Mouse (Mus musculus) cerebellum, adult 11-12 months (tissue): Measurements from ENCODE around the gene Btrc.
"Not testable (repeated sequence)": the region's sequence is repeated elsewhere in the genome, so short reads cannot be mapped to it uniquely, and the experiment has no call there.

Experiments used
- DNase-seq: peaks from one replicate; pipeline ENCODE4 v3.0.0; 2022

Gene Btrc

DNA sequence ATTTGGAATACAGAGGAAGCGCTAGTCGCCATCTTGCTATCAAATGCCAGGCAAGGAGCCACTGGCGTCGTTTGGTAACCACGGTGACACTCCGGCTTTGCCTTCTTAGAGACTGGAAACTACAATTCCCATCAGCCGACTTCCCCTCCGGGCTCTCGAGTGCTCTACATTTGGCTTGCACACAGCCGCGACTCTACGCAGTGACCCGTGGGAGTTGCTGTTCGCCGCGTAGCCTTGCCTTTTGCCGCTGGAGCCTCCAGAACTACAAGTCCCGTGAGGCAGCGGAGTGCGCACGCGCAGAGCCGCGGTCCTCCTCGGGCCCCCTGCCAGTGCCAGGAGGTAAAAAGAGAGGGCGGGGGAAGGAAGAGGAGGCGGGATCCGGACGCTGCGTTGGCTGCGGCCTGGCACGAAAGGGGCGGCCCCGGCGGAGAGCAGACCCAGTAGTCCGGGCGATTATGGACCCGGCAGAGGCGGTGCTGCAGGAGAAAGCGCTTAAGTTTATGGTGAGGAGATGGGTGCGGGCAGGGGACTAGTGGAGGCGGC, at the start of gene Btrc:
Gene Btrc, plus strand, starts transcription at position 351 of the 543 bp plus-strand sequence.
- peak; percentile 100 for DNase-seq

DNA sequence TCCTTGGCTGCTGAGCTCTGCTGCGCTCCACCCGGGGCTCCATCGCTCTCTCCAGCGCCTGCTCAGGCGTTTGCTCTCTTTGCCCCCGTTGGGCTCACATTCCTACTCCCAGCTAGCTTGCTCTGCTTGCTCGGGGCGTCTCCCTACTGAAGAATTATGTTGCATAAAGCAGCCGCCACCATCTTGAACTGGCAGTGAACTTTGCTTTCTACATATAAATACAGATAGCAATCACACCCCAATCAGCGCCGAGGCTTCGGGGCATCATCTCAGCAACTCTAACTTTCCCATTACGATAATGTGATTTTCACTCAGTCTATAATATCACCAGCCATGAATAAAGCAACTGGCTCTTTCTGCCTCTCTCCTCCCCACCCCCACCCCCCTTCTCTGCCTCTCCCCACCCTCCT, 46.1 kb upstream of the Btrc start:
- no peak for DNase-seq

DNA sequence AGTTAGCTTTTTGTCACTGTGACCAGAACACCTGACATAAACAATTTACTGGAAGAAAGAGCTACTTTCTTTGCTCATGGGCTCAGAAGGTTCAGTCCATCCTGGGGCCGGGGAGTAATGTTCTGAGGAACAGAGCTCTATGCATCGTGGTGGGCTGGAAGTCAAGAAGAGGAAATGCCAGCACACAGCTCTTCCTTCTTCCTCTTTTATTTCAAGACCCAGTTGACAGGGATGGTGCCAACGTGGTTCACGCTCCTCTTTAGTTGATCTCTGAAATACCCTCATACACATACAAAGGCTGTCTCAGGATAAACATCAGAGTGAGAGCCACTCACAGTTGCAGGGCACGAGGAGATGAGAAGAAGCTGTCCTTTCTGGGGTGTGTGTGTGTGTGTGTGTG, 42.5 kb upstream of the Btrc start:
- no peak for DNase-seq

DNA sequence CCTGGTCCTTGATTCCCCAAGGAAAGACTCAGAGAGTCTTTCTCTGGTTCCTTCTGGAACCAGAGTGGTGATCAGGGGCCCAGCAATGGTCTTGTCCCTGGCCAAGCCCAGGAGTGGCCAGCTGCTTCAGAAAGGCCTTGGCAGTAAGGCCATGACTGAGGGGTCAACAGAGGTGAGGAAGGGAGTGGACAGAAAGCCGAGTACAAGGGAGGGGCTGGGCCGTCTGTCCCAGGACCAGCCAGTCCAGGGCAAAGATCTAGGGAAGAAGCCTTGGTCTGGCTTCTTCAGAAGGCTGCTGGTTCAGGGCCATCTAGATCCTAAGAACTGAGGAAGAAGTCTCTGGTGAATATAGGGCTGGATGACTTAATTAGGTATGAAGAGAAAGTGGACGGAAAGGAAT, 34.5 kb upstream of the Btrc start:
- DNase-seq, result no peak

DNA sequence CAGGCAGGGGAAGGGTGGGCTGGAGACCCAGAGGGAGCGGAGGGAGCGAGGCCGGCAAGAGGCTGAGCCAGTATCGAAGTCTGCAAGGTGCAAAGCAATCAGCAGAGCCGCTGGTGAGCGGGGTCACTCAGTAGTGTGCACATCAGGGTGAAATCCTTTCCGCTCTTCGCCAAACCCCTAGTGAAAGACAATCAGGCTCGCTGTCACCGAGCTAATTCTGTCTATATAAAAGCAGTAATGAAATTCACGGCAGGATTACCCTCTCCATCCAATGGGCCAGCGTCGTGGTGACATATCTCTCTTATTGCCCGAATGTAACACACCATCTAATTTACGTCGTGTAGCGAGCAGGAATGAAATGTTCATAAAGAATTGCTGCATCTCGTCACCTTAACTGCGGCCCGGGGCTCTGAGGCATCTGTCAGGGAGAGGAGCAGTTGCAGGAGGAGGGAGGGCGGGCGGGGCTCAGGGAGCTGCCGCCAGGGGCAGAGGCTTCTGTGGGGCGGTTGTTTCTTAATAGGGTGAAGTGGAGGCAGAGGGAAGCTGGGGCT, 33.7 kb upstream of the Btrc start:
- DNase-seq, result no peak

DNA sequence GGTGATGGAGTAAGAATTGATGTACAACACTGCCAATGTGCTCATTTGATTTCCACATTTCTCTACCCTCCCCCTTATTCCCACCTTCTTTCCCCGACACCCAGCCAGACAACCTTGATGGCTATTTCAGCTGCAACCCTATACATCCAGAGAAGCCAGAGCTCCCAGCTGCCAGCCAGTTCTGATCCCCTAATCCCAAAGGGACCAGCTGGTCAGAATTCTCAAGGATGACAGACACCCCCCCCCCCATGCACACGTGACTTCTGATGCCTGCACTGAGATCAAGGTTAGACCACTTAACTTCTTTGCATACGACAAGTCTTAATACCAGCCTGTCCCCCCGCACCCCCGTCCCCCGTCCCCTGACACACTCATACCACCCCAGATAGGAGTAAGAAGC, 26.8 kb upstream of the Btrc start:
- DNase-seq, result no peak

DNA sequence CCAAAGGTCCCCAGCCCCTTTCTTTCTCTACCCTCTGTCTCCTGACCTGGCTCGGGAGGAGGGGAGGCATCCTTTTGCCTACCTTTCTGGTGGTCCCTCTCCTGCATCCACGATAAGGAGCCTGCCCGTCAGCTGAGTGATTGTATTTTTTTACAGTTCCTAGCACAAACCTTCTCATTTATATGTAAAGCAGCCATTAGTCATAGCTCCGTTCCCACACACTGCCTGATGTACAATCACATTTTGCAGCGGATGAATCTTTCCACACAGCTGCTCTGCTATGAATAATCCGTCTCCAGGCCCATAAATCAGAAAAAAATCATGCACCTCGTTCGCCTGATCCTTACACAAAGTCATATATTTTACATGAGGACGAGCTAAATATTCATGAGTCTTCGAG, 25.4 kb upstream of the Btrc start:
- no peak for DNase-seq

DNA sequence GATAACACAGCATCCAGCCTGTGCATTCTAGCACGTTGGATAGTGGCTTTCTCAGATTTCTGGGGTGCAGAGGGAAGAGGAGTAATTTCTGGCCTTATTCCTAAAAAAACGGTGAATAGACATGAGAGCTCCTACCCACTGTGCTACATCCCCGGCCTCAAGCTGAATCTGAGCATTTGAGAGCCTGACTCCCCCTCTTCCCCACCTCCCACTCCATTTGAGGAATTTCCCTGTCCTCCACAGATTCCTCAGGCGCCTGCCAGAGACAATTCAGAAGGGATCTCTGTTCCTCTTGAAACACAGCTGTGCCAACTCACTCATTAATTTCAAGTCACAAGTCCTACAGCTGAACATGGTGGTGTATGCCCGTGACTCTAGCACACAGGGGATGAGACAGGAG, 19.6 kb upstream of the Btrc start:
- no peak for DNase-seq

DNA sequence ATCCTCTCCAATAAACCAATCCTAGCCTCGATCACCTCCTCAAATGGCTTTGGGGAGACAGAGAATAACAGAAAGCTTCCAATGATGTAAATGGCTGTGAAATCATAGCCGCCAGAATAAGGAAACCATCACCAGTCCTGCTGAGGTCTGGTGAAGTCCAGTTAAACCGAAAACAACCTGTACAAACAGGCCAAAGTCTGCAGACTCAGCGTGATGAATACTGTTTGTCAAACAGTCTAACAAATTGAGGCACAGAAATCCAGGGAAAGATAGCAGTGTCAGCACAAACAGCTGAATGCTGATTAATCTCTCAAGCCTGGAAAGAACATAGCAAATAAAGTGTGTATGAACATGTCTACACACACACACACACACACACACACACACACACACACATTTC, 15.3 kb upstream of the Btrc start:
- DNase-seq, result no peak

DNA sequence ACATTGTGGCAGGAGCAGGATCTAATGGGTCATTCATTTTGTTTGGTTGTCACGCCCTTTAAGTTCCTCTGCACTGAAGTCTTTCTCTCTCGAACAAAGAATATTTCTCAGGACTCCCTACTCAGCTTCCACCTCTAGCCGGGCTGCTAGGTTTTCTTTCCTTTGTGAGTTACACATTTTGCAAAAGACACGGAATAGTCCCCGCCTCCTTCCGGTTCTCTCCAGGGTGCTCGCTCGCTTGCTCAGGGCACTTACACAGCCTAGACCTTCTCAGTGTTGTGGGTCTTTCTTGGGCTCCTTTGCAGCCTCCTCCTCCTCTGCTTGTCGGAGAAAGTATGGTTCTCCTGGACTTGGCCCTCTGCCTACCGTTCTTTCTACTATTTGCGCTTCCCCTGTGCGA, 13.1 kb upstream of the Btrc start:
- no peak for DNase-seq

DNA sequence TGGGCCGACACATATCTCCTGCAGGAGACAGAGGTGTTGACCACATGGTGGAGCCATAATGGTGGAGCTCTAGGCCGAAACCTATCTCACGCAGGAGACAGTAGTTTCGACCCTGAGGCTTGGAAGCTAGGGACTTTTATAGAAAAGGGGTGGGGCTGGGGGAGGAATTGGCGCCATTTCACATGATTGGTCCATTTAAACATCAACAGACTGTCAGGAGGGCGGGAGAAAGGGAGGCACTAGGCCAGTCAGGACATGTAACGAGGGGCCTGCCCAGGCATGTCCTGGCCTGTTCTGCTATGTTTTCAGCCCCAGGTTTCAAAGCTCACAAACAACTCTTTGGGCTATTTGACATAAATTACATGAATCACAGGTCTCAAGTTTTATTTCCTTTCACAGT, 10.8 kb upstream of the Btrc start:
- DNase-seq, result not testable (repeated sequence)

DNA sequence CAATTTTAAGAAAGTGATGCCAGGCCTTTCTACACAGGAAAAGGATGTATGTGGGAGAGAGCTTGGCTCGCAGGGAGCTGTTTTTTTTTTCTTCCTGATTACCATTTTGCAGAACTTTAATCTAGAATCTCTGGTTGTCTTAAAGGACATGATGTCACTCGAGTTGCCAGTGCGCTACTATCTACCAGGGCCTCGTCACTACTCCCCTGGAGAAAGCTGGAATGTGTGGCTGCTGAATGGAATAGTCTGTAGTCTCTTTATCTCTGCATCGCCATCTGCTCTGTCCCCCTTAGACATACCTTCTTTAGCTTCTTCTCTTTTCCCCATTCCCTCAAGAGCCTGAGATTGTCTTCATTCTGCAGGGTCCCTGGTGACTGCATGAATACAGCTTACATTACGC, 7.9 kb upstream of the Btrc start:
- no peak for DNase-seq

DNA sequence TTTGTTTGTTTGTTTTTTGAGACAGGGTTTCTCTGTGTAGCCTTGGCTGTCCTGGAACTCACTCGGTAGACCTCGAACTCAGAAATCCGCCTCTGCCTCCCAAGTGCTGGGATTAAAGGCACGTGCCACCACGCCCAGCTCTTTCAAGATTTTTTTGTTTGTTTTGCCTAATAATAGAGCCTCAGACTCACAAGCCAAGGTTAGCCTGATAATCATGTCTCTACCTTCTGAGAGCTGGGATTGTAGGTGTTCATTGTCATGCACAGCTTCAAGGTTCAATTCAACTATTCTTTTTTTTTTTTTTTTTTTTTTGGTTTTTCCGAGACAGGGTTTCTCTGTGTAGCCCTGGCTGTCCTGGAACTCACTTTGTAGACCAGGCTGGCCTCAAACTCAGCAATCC, 6.7 kb upstream of the Btrc start:
- not testable (repeated sequence) for DNase-seq

DNA sequence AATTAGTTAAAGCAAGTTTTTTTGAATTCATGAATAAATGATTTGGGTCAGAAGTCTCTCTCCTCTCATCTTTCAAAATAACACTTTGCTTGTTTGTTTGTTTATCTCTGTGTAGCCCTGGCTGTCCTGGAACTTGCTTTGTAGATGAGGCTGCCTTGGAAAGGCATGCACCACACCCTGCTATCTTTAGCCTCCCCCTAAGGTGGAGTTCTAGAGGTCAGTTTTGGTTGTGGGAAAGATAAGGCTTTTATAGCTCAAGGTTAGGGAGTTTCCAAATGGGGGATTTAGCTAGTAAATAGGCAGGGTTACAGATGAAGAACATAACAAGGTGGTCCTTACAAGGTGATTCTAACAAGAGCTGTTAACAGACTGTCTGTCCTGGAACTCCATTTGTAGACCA, 3.0 kb upstream of the Btrc start:
- no peak for DNase-seq

DNA sequence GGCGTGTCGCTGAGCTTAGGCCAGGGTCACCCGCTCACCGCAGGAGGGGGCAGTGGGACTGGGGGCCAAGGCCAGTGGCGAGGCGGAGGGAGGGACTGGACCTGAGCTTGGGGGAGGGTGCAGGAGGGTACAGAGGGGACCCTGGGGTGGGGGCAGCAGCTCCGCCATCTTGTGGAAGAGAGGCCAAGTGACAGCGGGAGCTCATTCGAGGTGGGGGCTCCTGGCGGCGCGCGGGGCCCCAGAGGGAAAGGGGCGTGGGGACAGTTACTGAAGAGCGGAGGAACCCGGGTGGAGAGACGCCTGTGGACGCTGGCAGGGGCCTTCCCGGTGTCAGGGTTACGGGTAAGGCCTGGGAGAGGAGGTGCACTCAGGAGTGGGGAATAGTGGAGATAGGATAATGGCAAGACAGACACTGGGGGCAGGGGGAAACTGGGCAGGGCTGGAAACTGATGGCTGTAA, 428 bp downstream of the Btrc start:
- no peak for DNase-seq

DNA sequence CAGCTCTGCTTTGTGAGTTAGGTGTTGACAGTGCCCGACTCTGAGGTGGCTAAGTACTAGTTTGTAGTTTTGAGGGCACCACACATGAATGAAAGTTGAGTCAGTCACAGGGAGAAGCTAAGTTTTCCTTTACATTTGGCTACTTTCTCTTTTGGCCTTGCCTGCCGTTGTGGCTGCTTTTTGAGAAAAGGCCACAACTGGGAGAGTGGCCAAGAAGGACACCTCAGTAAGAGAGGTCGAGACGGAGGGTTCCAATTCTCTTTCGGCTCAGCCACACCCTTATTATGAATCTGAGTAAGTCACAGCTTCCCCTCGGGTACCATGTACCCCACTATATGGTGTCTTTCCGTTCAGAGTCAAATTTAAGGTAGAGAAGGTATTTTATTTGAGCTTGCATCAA, 3.1 kb downstream of the Btrc start:
- no peak for DNase-seq

DNA sequence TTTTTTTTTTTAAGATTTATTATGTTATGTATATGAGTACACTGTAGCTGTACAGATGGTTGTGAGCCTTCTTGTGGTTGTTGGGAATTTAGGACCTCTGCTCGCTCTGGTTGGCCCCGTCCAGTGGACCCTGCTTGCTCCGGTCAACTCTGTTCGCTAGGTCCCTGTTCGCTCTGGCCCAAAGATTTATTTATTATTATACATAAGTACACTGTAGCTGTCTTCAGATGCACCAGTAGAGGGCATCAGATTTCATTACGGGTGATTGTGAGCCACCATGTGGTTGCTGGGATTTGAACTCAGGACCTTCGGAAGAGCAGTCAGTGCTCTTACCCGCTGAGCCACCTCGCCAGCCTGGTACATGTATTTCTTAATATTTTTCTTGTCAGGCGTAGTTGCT, 21.3 kb downstream of the Btrc start:
- DNase-seq, result not testable (repeated sequence)

DNA sequence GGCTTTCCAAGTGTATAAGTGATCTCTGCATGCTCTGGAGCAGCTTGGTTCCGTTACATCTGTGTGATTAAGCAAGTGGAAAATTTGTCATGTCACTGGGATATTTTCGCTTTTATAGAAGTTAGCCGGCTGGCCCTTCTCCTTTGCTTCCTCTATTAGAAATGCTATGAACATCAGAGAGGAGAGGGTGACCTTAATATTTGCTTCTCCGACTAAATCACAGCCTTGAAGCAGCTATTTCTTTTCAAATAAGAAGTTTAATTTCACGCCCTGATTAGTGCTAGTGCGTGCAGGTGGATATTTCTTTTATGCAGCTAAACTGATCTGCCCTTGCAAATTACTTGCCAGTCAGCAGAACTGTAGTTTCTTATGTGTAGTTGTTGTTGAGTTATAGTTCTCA, 25.0 kb downstream of the Btrc start:
- no peak for DNase-seq

DNA sequence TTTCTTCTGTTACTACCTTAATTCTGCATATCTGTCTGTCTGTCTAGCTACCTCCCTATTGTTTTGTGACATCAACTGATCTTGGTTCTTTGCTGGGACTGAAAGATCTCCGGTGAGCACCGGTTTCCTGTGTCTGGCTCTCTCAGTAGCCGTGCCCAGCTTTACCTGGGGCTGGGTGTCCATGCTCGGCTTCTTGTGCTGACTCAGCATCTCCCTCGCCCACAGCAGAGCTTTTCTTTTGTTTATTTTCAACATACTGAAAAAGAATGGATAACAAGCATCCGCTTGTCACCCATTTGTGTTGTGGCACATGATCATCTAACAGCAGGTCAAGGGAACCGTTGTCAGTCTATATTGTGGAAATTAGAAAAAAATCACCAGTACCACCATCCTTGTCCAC, 30.5 kb downstream of the Btrc start:
- no peak for DNase-seq

DNA sequence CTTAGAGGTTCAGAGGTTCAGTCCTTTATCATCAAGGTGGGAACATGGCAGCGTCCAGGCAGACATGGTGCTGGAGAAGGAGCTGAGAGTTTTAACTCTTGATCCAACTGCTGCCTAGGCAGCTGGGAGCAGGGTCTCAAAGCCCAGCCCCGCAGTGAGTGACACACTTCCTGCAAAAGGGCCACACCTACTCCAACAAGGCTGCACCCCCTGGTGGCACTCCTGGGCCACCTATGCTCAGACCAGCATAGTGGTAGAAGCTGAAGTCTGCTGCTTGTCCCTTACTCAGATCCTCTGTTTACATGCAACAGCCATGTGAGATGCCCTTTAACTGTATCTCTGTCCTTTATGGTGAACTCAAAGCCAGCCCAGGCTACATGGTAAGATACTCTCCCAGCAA, 47.5 kb downstream of the Btrc start:
- DNase-seq, result no peak

DNA sequence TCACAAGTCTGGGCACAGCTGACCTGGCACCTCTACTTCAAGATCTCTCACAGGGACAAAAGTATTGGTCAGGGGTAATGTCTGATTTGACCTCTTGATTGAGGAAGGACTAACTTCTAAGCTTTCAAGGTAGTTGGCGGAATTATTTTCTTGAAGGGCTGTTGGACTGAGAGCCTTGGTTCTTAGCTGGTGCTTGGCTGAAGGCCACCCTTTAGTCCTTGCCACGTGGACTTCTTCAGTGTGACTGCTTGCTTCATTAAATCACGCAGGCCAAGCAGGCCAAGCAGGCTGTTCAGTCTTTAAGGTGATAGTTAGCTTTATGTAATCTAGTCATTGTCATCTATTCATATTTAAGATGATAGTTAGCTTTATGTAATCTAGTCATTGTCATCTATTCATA, 49.2 kb downstream of the Btrc start:
- peak; percentile 23 for DNase-seq

DNA sequence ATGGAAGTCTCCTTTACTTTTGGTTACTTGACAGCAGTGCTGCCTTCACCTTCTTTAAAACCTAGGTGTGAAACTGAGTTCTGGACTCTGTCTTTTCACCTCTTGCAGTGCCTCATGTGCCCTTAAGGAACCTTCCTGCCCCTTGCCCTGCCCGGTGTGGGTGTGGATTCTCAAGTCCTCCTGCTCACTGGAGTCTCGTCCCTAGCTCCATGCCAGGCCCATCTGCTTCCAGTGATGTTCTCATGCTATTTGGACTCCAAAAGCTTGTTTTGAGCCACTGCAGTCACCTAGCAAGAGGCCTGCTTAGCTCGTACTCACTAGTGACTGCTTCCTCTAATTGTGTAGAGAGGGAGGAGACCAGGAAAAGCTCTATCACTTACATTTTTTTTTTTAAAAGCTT, 50.4 kb downstream of the Btrc start:
- peak; percentile 23 for DNase-seq

DNA sequence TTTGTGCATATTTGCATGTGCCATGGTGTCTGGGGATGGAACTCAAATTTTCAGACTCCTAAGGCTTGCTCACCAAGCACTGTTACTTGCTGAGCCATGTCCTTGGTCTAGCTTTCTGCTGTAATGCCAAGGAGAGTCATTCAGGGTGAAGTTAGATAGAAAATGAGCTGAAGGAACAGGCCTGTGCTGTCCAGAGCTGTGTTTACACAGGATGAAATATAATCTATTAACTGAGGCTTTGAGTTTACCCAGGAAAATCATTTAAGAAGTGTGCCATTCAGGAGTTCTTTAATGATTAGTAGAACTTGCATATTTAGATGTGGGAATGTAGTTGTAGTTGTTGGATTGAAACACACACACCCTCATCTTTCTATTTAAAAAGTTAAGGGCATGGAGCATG, 54.1 kb downstream of the Btrc start:
- no peak for DNase-seq

DNA sequence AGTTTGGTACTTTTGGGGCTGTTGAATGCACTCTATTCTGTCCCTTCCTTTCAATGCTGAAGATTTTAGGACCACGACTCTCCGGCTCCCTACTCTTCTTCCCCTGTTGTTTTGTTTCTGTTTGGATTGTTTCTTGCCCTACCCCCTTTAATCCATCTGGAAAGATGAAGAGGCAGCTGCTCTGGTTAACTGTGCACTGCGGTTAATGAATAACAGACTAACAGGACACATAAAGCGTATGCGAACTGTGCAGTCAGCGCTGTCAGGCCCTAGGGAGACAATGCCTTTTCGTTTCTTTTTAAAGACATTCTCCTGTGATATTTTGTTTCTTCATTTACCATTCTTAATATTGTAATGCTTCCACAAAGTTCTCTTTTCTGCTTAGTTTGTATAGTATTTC, 58.7 kb downstream of the Btrc start:
- no peak for DNase-seq

DNA sequence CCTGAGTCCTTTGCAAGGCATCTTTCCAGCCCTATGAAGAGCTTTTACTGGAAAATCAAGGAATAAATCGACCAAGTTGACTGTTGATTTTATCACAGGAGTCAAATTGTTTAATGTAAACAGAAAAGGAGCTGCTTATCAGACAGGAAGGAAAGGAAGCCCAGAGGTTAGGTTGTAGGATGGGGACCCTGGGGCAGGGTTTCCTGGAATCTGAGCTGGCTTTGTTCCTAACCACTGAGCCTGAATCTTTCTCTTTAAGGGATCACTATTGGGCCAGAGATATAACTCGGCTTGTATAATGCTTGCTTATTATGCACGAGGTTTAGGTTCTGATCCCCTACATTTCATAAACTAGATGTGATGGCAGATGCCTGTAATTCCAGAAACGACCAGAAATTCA, 64.6 kb downstream of the Btrc start:
- DNase-seq, result no peak
